Mouse (Mus musculus) liver, adult 2 months (tissue): ENCODE data around the gene Gm43720. TPM values are rescaled to one million over a fixed set of nuclear protein-coding genes. Genes with fewer than 3 reads are reported as not detected.
"Not testable (repeated sequence)": the region's sequence is repeated elsewhere in the genome, so short reads cannot be mapped to it uniquely, and the experiment has no call there.

ENCODE experiments used
- DNase-seq: peaks from one replicate; pipeline ENCODE4 v3.0.0-alpha.2; 2011; ENCODE audit warnings: low read depth, low spot score; ENCODE audit errors: extremely low read depth
- H3K27ac ChIP-seq: fragments of 200-500 bp; replicated peaks from 2 replicates; pipeline ENCODE4 v1.5.1; 2012; ENCODE audit warnings: low read depth, mild to moderate bottlenecking, control low read depth, inconsistent platforms, low read length; ENCODE audit not compliant: insufficient read depth
- H3K27me3 ChIP-seq: fragments of 200-500 bp; 2 replicates; pipeline ENCODE4 v1.6.1; 2012; ENCODE audit warnings: mild to moderate bottlenecking, moderate library complexity, low read length, inconsistent platforms; ENCODE audit not compliant: control insufficient read depth, insufficient read depth
- H3K36me3 ChIP-seq: fragments of 200-500 bp; 2 replicates; pipeline ENCODE4 v1.6.1; 2012; ENCODE audit warnings: low read length, inconsistent platforms; ENCODE audit not compliant: control insufficient read depth, insufficient read depth
- H3K4me1 ChIP-seq: fragments of 200-500 bp; 2 replicates; pipeline ENCODE4 v1.6.1; 2011; ENCODE audit warnings: low read length; ENCODE audit not compliant: control insufficient read depth, insufficient read depth
- H3K4me3 ChIP-seq: fragments of 200-500 bp; 2 replicates; pipeline ENCODE4 v1.5.1; 2011; ENCODE audit warnings: low read depth, mild to moderate bottlenecking, control low read depth, low read length, moderate library complexity; ENCODE audit not compliant: insufficient read depth
- H3K79me2 ChIP-seq: fragments of 200-500 bp; 2 replicates; pipeline ENCODE4 v1.6.1; 2012; ENCODE audit warnings: inconsistent platforms, mild to moderate bottlenecking, low read length, moderate library complexity; ENCODE audit not compliant: control insufficient read depth, insufficient read depth
- H3K9ac ChIP-seq: fragments of 200-500 bp; 2 replicates; pipeline ENCODE4 v1.6.1; 2012; ENCODE audit warnings: low read depth, mild to moderate bottlenecking, control low read depth, inconsistent platforms, low read length
- CTCF ChIP-seq: fragments of 200-500 bp; IDR thresholded peaks from 2 replicates; pipeline ENCODE4 v1.5.1; 2011; ENCODE audit warnings: low read depth, low read length, control low read depth
- POLR2A ChIP-seq: fragments of 200-500 bp; IDR thresholded peaks from 2 replicates; pipeline ENCODE4 v1.6.1; 2011; ENCODE audit warnings: low read length, control low read depth; ENCODE audit not compliant: insufficient read depth; ENCODE audit errors: extremely low read depth
- WGBS: fragments of 180-500 bp; shearing (Covaris S2); methylation state at CpG from one replicate; pipeline ENCODE4 v1.1.7; 2018; 5-methylcytosine and 5-hydroxymethylcytosine counted together
- polyA plus RNA-seq: library from polyadenylated mRNA; depleted of rRNA; stranded (reverse); fragments of >200 nt; gene quantifications from 2 replicates; pipeline ENCODE4 v1.2.3, GENCODE M21; 2012; rRNA removed
- total RNA-seq: library from RNA; depleted of rRNA; stranded (reverse); fragments of >200 nt; gene quantifications from 2 replicates; pipeline ENCODE4 v1.2.3, GENCODE M21; 2014; rRNA removed

Gm43720 gene
- total and polyA plus RNA-seq, 2 experiments: not detected

DNA sequence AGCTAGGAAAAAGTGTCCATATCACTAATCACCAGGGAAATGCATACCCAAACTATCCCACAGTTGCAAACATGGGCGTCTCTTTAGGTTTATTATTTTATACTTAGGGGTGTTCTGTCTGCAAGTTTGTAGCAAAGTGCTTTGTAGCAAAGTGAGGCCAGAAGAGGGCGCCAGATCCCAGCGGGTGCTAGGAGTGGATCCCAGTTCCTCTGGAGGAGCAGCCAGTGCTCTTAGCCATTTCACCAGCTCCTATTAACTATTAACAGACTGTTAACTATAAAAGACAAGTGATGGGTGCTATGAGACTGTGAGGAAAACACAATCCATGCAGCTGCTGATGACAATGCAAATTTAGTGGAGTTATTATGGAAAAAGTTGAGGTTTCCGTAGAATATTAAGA is 57.6 kb downstream of the Gm43720 start:
- peak; percentile 93 for TF ChIP-seq CTCF
- no peak for TF ChIP-seq POLR2A
- H3K27ac ChIP-seq: no peak overlapping the region
- H3K79me2 ChIP-seq: no peaks in the 10 kb centered on the region
- H3K27me3 ChIP-seq: no peaks in the 10 kb centered on the region
- no peaks in the 10 kb centered on the region for H3K4me1 ChIP-seq
- 23% methylated on average over 4 of the region's 4 CpGs for WGBS
- H3K36me3 ChIP-seq: no peaks in the 10 kb centered on the region
- no peak overlapping the region for H3K4me3 ChIP-seq
- H3K9ac ChIP-seq: no peak overlapping the region
- peak; percentile 52 for DNase-seq

GRCm38 (mm10) chr5:138219864-138220263 is 59.9 kb downstream of the Gm43720 start:
- Histone ChIP-seq H3K4me3 (no peak overlapping the region), H3K36me3 (no peaks in the 10 kb centered on the region), H3K9ac (no peak overlapping the region), H3K27me3 (no peaks in the 10 kb centered on the region), H3K4me1 (no peaks in the 10 kb centered on the region), H3K27ac (no peak overlapping the region), H3K79me2 (no peaks in the 10 kb centered on the region)
- no peak for TF ChIP-seq POLR2A
- no peak for TF ChIP-seq CTCF
- WGBS: 34% methylated on average over 2 of the region's 2 CpGs
- no peak for DNase-seq

GRCm38 (mm10) chr5:138216632-138217031 is 63.1 kb downstream of the Gm43720 start:
- not testable (repeated sequence) for H3K79me2 ChIP-seq, H3K27ac ChIP-seq, DNase-seq, H3K9ac ChIP-seq, H3K4me3 ChIP-seq, H3K36me3 ChIP-seq, H3K4me1 ChIP-seq, H3K27me3 ChIP-seq
- 94% methylated on average over 13 of the region's 13 CpGs for WGBS

Other genes starting within 250 kb of the Gm43720 start
- not detected in 2 replicates for gene Smok3c, start 226.8 kb downstream of the Gm43720 start, total RNA-seq
- gene Smok3c, start 226.8 kb downstream of the Gm43720 start, polyA plus RNA-seq: not detected in 2 replicates
- gene Zkscan1, start 194.9 kb downstream of the Gm43720 start, total RNA-seq: 22.2 and 24.3 TPM in 2 replicates
- 3.1 and 3.9 TPM in 2 replicates for gene Zkscan1, start 194.9 kb downstream of the Gm43720 start, polyA plus RNA-seq
- 8.9 and 10.2 TPM in 2 replicates for gene Zscan21, start 163.1 kb downstream of the Gm43720 start, total RNA-seq
- gene Zscan21, start 163.1 kb downstream of the Gm43720 start, polyA plus RNA-seq: 6.0 and 6.8 TPM in 2 replicates
- 3.5 and 3.8 TPM in 2 replicates for gene Zfp113, start 124.2 kb downstream of the Gm43720 start, total RNA-seq
- gene Zfp113, start 124.2 kb downstream of the Gm43720 start, polyA plus RNA-seq: 3.6 and 4.2 TPM in 2 replicates
- 61.9 and 74.4 TPM in 2 replicates for gene Cops6, start 118.9 kb downstream of the Gm43720 start, total RNA-seq
- gene Cops6, start 118.9 kb downstream of the Gm43720 start, polyA plus RNA-seq: 109 and 118 TPM in 2 replicates
- gene Ap4m1, start 108.0 kb downstream of the Gm43720 start, total RNA-seq: 9.6 and 12.3 TPM in 2 replicates
- gene Ap4m1, start 108.0 kb downstream of the Gm43720 start, polyA plus RNA-seq: 9.1 and 14.8 TPM in 2 replicates
- 11.0 and 14.8 TPM in 2 replicates for gene Mcm7, start 107.5 kb downstream of the Gm43720 start, total RNA-seq
- gene Mcm7, start 107.5 kb downstream of the Gm43720 start, polyA plus RNA-seq: 9.7 and 12.4 TPM in 2 replicates
- gene Taf6, start 92.5 kb downstream of the Gm43720 start, total RNA-seq: 14.2 and 14.9 TPM in 2 replicates
- gene Taf6, start 92.5 kb downstream of the Gm43720 start, polyA plus RNA-seq: 29.9 and 32.7 TPM in 2 replicates
- gene Cnpy4, start 92.5 kb downstream of the Gm43720 start, total RNA-seq: 4.9 and 5.0 TPM in 2 replicates
- gene Cnpy4, start 92.5 kb downstream of the Gm43720 start, polyA plus RNA-seq: 1.3 and 1.7 TPM in 2 replicates
- 1.0 and 1.1 TPM in 2 replicates for gene Mblac1, start 85.6 kb downstream of the Gm43720 start, total RNA-seq
- 2.1 and 2.7 TPM in 2 replicates for gene Mblac1, start 85.6 kb downstream of the Gm43720 start, polyA plus RNA-seq
- gene Nxpe5, start 54.1 kb downstream of the Gm43720 start, total RNA-seq: not detected in 2 replicates
- gene Nxpe5, start 54.1 kb downstream of the Gm43720 start, polyA plus RNA-seq: 0.04 and 0.07 TPM in 2 replicates
- gene Lamtor4, start 24.5 kb downstream of the Gm43720 start, total RNA-seq: 99.9 and 105 TPM in 2 replicates
- 177 and 206 TPM in 2 replicates for gene Lamtor4, start 24.5 kb downstream of the Gm43720 start, polyA plus RNA-seq
- 3.1 and 3.2 TPM in 2 replicates for gene BC037034, start 15.9 kb downstream of the Gm43720 start, total RNA-seq
- 16.8 and 24.1 TPM in 2 replicates for gene BC037034, start 15.9 kb downstream of the Gm43720 start, polyA plus RNA-seq
- gene Gal3st4, start 7.1 kb downstream of the Gm43720 start, total RNA-seq: not detected in 2 replicates
- gene Gal3st4, start 7.1 kb downstream of the Gm43720 start, polyA plus RNA-seq: not detected in 2 replicates
- 0.09 TPM in 1 of 2 replicates, not detected in the other for gene Gpc2, start within 50 bp of the Gm43720 start, total RNA-seq
- gene Gpc2, start within 50 bp of the Gm43720 start, polyA plus RNA-seq: 0.15 and 0.18 TPM in 2 replicates
- 0.07 and 0.09 TPM in 2 replicates for gene Stag3, start 282 bp upstream of the Gm43720 start, total RNA-seq
- gene Stag3, start 282 bp upstream of the Gm43720 start, polyA plus RNA-seq: 0.09 TPM in 1 of 2 replicates, not detected in the other
- 0.92 and 0.94 TPM in 2 replicates for gene Pvrig, start 62.0 kb upstream of the Gm43720 start, total RNA-seq
- 0.25 and 0.50 TPM in 2 replicates for gene Pvrig, start 62.0 kb upstream of the Gm43720 start, polyA plus RNA-seq
- gene Zfp157, start 161.5 kb upstream of the Gm43720 start, total RNA-seq: 5.6 and 5.8 TPM in 2 replicates
- gene Zfp157, start 161.5 kb upstream of the Gm43720 start, polyA plus RNA-seq: 1.4 and 1.5 TPM in 2 replicates